Mouse (Mus musculus) G1E (cell line): ENCODE data around the gene Cacng7. TPM values are rescaled to one million over a fixed set of nuclear protein-coding genes. Genes with fewer than 3 reads are reported as not detected.
"Not testable (repeated sequence)": the region's sequence is repeated elsewhere in the genome, so short reads cannot be mapped to it uniquely, and the experiment has no call there.

ENCODE experiments used
- ATAC-seq: 2 replicates; pipeline ENCODE4 v1.8.0; 2016; ENCODE audit warnings: mild to moderate bottlenecking; ENCODE audit not compliant: insufficient number of reproducible peaks, poor library complexity, low FRiP score, severe bottlenecking; ENCODE audit errors: extremely low read depth
- DNase-seq: peaks from one replicate; pipeline ENCODE4 v3.0.0; 2012; ENCODE audit warnings: low spot score
- H3K27me3 ChIP-seq: 2 replicates; pipeline ENCODE4 v1.6.1; 2012; ENCODE audit warnings: mild to moderate bottlenecking, low read length, inconsistent platforms; ENCODE audit not compliant: insufficient read depth
- H3K36me3 ChIP-seq: replicated peaks from 2 replicates; pipeline ENCODE3; 2012; ENCODE audit warnings: mild to moderate bottlenecking, inconsistent platforms
- H3K4me1 ChIP-seq: 2 replicates; pipeline ENCODE4 v1.6.1; 2012; ENCODE audit warnings: low read depth, low read length, inconsistent platforms, mixed read lengths; ENCODE audit not compliant: insufficient read depth
- H3K4me3 ChIP-seq: 2 replicates; pipeline ENCODE4 v1.5.1; 2012; ENCODE audit warnings: low read depth, mild to moderate bottlenecking, inconsistent platforms, low read length, moderate library complexity, mixed read lengths
- H3K9me3 ChIP-seq: replicated peaks from 2 replicates; pipeline ENCODE4 v1.6.1; 2012; ENCODE audit warnings: inconsistent platforms
- CTCF ChIP-seq: IDR thresholded peaks from 2 replicates; pipeline ENCODE4 v1.5.1; 2012; ENCODE audit warnings: low read depth, low read length, inconsistent platforms, mixed read lengths
- GATA1 ChIP-seq: IDR thresholded peaks from 2 replicates; pipeline ENCODE4 v1.6.1; 2012; ENCODE audit warnings: borderline replicate concordance, low read length, inconsistent platforms, mixed read lengths
- GATA2 ChIP-seq: IDR thresholded peaks from 2 replicates; pipeline ENCODE4 v1.6.1; 2012; ENCODE audit warnings: low read depth, low read length, inconsistent platforms, borderline replicate concordance
- POLR2AphosphoS5 ChIP-seq: IDR thresholded peaks from 2 replicates; pipeline ENCODE4 v1.6.1; 2012; ENCODE audit warnings: low read depth, low read length, inconsistent platforms; ENCODE audit not compliant: insufficient replicate concordance
- TAL1 ChIP-seq: conservative IDR thresholded peaks from 2 replicates; pipeline ENCODE4 v1.6.1; 2012; ENCODE audit warnings: low read depth, low read length, inconsistent platforms, mixed read lengths
- polyA plus RNA-seq: library from polyadenylated mRNA; stranded (reverse); fragments of >175 nt; gene quantifications from 2 replicates; pipeline ENCODE4 v1.2.3, GENCODE M21; 2012
- total RNA-seq, 2 experiments: library from RNA; stranded (forward) in 1 of 2; stranded (reverse) in 1 of 2; fragments of 200-1000 nt in 1 of 2; fragments of >200 nt in 1 of 2; fragmentation: Nextera tagmentation in 1 of 2; gene quantifications; 2 replicates each; pipeline ENCODE4 v1.2.3; 2014 to 2017

Gene Cacng7
- total and polyA plus RNA-seq, 3 experiments = 0.22 TPM; not detected in 2

GRCm38 (mm10) chr7:3290257-3291033 lies 42.3 kb upstream of the Cacng7 start:
- Histone ChIP-seq H3K4me3 (no peak overlapping the region), H3K4me1 (no peaks in the 10 kb centered on the region), H3K36me3 (no peaks in the 10 kb centered on the region), H3K9me3 (no peaks in the 10 kb centered on the region), H3K27me3 (peaks cover 8% of the 10 kb centered on the region)
- DNase-seq = no peak
- no peak for TF ChIP-seq POLR2AphosphoS5
- TF ChIP-seq GATA2 = no peak
- TF ChIP-seq GATA1 = no peak
- TF ChIP-seq TAL1 = no peak
- ATAC-seq = no peak

- H3K4me1 ChIP-seq = no peaks in the 10 kb centered on the region
- no peak overlapping the region for H3K4me3 ChIP-seq
- H3K36me3 ChIP-seq = no peaks in the 10 kb centered on the region
- no peaks in the 10 kb centered on the region for H3K9me3 ChIP-seq
- ATAC-seq (no peak), DNase-seq (no peak)
- TF ChIP-seq GATA2 = no peak
- H3K27me3 ChIP-seq = peaks cover 8% of the 10 kb centered on the region
These were observed 41.6 kb upstream of the Cacng7 start for GRCm38 (mm10) chr7:3291197-3291596.

GRCm38 (mm10) chr7:3291764-3292163 lies 41.0 kb upstream of the Cacng7 start:
- Histone ChIP-seq H3K4me3 (no peak overlapping the region), H3K4me1 (no peaks in the 10 kb centered on the region)
- TF ChIP-seq POLR2AphosphoS5 = no peak
- no peak for TF ChIP-seq GATA2
- TF ChIP-seq GATA1 = no peak
- TF ChIP-seq CTCF = no peak
- TF ChIP-seq TAL1 = no peak

GRCm38 (mm10) chr7:3292271-3292670 lies 40.5 kb upstream of the Cacng7 start:
- not testable (repeated sequence) for H3K36me3 ChIP-seq, H3K27me3 ChIP-seq, DNase-seq, H3K4me3 ChIP-seq, H3K4me1 ChIP-seq, H3K9me3 ChIP-seq, ATAC-seq

More at GRCm38 (mm10) chr7:3291764-3292163, 41.0 kb upstream of the Cacng7 start:
- Histone ChIP-seq H3K9me3 (peaks cover under 1% of the 10 kb centered on the region; the same call in 1 of the 2 replicates), H3K36me3 (no peaks in the 10 kb centered on the region), H3K27me3 (peaks cover 8% of the 10 kb centered on the region)
- no peak for DNase-seq
- ATAC-seq = no peak

- ATAC-seq (no peak), DNase-seq (no peak)
- TF ChIP-seq GATA2 (no peak), GATA1 (no peak), POLR2AphosphoS5 (no peak), TAL1 (no peak), CTCF (no peak)
- no peaks in the 10 kb centered on the region for H3K36me3 ChIP-seq
- no peaks in the 10 kb centered on the region for H3K4me1 ChIP-seq
- peaks cover 3% of the 10 kb centered on the region; the same call in 1 of the 2 replicates for H3K9me3 ChIP-seq
- H3K4me3 ChIP-seq = no peak overlapping the region
- H3K27me3 ChIP-seq = peaks cover 8% of the 10 kb centered on the region
These were observed 40.0 kb upstream of the Cacng7 start for GRCm38 (mm10) chr7:3292791-3293190.

GRCm38 (mm10) chr7:3294794-3295193 lies 38.0 kb upstream of the Cacng7 start:
- Histone ChIP-seq H3K27me3 (peaks cover 3% of the 10 kb centered on the region; the same call in 1 of the 2 replicates), H3K36me3 (no peaks in the 10 kb centered on the region), H3K4me1 (no peaks in the 10 kb centered on the region), H3K9me3 (peaks cover 3% of the 10 kb centered on the region; the same call in 1 of the 2 replicates), H3K4me3 (no peak overlapping the region)
- DNase-seq (no peak), ATAC-seq (no peak)
- TF ChIP-seq CTCF (no peak), POLR2AphosphoS5 (no peak), GATA1 (no peak), TAL1 (no peak), GATA2 (no peak)
